Mouse (Mus musculus) MEL (cell line): Measurements from ENCODE around the gene Trim40.

Experiments used
- CTCF ChIP-seq, 3 experiments: IDR thresholded peaks in 2 of 3; conservative IDR thresholded peaks in 1 of 3; 2 replicates each; pipeline ENCODE4 v1.5.1; 2011 to 2012; ENCODE audit warnings: low read length in 3 of 3, low read depth in 2 of 3, mild to moderate bottlenecking in 2 of 3, improper control_type of control experiment in 1 of 3, inconsistent platforms in 1 of 3, mixed read lengths in 1 of 3, moderate library complexity in 1 of 3; ENCODE audit not compliant: control insufficient read depth in 1 of 3, insufficient read depth in 1 of 3, poor library complexity in 1 of 3, severe bottlenecking in 1 of 3
- EP300 ChIP-seq, 2 experiments: IDR thresholded peaks; 2 replicates each; pipeline ENCODE4 v1.6.1; 2011; ENCODE audit warnings: improper control_type of control experiment in 2 of 2, low read length in 2 of 2, low read depth in 1 of 2, mild to moderate bottlenecking in 1 of 2

DNA sequence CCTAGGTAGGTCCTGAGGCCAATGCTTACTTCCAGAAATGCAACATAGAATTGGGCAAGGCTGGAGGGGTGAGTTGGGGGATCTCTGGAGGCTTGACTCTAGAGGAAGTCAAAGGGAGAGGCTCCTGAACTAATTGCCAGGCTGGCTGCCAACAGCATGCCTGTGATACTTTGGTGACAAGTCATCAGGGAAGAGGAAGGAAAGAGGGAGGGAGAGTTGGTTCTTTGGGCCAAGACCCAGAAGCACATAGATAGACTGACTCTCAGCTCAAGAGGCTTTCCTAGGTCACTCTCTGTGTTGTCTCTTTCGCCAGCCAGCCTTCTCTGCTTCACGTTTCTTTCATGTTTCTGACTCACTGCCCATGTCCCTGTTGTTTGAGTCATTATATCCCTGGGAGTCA lies 41.9 kb upstream of the Trim40 start:
- no peak for TF ChIP-seq EP300 (IDR thresholded peaks at IDR 0.05; ENCODE audit: low read depth in 1 of 2, low read length in 2 of 2)
- no peak for TF ChIP-seq CTCF (IDR thresholded peaks at IDR 0.05 in 2 of 3, conservative IDR thresholded peaks at IDR 0.05 in 1 of 3; ENCODE audit: control insufficient read depth in 1 of 3, insufficient read depth in 1 of 3, low read depth in 2 of 3, low read length in 3 of 3, poor library complexity in 1 of 3, severe bottlenecking in 1 of 3)
